Mouse (Mus musculus) myocyte (in vitro differentiated cells): ENCODE data around the gene Cenpm.

ENCODE experiments used
- CEBPB ChIP-seq: IDR thresholded peaks from 2 replicates; pipeline ENCODE4 v1.6.1; 2011; ENCODE audit warnings: mild to moderate bottlenecking, moderate library complexity; ENCODE audit not compliant: poor library complexity, insufficient read depth, severe bottlenecking
- E2F4 ChIP-seq: IDR thresholded peaks from one replicate; pipeline ENCODE4 v1.6.1; 2011; ENCODE audit warnings: mild to moderate bottlenecking, control low read depth, moderate library complexity; ENCODE audit not compliant: insufficient read depth
- MAX ChIP-seq: IDR thresholded peaks from one replicate; pipeline ENCODE4 v1.6.1; 2011; ENCODE audit warnings: low read depth, mild to moderate bottlenecking, control low read depth
- SRF ChIP-seq: IDR thresholded peaks from one replicate; pipeline ENCODE4 v1.6.1; 2011; ENCODE audit warnings: low read depth; ENCODE audit not compliant: control insufficient read depth, insufficient read length
- USF1 ChIP-seq: IDR thresholded peaks from one replicate; pipeline ENCODE4 v1.6.1; 2011; ENCODE audit warnings: low read depth, mild to moderate bottlenecking, control low read depth, moderate library complexity

DNA sequence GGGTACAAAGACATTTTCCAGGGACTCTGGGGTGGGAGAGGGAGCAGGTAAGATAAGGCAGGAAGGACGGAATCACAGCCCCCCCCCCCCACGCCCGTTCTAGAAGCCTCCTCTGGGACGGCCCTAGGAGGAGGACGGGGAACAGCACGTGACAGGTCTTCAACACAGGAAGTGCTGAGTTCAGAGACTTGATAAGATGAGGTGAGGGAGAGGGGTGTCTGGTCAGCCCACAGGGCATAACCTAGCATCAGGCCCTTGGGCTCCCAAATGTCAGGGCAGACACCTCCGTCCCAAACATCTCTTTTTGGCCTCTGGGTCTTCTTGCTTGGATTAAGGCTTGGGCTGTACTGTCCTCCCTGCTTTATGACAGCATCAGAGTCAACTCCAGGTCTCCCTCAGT is 21.3 kb downstream of the Cenpm start:
- no peak for TF ChIP-seq CEBPB
- TF ChIP-seq E2F4: no peak
- TF ChIP-seq USF1: no peak
- TF ChIP-seq SRF: no peak
- TF ChIP-seq MAX: no peak
